Mouse (Mus musculus) lung, adult 18-20 months (tissue): Measurements from ENCODE around the gene Cldn5.
A peak's percentile ranks its signal among the peaks of the same experiment; 100 is the strongest.

Source experiments
- DNase-seq, 2 experiments: peaks; one replicate each; pipeline ENCODE4 v3.0.0; 2022; ENCODE audit warnings: mixed read lengths in 2 of 2

The Cldn5 gene

DNA sequence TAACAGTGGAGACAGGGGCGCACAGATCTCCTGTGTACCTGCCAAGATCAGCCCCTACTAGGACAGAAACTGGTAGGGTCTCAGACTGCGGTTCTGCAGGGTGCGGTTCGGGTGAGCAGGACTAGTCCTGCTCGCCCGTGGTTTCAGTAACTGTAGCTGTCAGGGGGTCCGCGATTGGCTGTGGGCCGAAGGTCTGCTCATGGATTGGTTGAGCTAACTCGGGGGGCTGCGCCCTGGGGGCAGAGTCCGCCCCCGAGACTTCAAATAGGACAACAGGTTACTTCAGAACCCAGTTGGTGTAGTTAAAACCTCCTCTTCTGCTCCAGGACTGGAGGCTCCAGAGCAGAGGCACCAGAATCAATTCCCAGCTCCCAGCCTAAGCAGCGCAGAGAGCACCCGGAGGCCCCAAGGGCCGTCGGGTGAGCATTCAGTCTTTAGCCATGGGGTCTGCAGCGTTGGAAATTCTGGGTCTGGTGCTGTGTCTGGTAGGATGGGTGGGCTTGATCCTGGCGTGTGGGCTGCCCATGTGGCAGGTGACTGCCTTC lies at the start of gene Cldn5:
Gene Cldn5, plus strand, starts transcription at position 292 of the 545 bp plus-strand sequence.
- peak; percentile 87 to 91 for DNase-seq

DNA sequence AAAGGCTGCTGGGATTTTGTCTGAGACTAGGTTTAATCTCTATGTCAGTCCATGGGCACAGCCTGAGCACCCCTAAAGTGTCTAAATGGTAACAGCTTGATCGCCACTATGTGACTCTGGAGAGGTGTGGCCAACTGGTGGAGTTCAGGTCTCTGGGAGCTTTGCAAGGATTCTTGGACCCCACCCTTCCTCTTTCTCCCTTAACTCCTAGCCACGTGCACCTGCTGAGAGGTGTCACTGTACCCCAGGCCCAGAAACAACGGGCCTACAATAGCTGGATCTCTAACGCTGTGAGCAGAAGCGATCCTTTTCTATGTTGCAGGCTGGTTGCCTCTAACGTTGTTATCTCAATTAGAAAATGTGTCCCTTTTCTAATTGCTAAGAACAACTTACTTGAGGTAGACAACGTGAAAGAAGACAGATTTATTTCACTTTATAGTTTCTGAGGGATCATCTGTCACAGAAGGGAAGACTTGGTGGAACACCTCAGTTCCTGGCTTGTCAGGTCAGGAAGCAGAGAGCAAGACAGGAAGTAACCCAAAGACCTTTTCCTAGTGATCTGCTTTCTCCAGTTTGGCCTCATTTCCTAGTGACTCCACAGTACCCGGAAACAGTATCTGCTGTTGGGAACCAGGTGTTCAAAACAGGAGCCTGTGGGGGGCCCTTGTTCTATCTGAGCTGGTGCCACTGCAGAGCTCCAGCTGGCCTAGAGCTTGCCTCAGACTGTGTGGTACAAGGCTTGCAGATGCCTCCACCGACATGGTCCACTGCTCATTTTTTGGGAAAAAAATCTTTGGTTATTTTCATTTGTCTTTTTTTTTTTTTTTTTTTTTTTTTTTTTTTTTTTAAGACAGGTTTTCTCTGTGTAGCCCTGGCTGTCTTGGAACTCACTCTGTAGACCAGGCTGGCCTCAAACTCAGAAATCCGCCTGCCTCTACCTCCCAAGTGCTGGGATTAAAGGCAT lies 48.8 kb upstream of the Cldn5 start:
- DNase-seq = no peak

DNA sequence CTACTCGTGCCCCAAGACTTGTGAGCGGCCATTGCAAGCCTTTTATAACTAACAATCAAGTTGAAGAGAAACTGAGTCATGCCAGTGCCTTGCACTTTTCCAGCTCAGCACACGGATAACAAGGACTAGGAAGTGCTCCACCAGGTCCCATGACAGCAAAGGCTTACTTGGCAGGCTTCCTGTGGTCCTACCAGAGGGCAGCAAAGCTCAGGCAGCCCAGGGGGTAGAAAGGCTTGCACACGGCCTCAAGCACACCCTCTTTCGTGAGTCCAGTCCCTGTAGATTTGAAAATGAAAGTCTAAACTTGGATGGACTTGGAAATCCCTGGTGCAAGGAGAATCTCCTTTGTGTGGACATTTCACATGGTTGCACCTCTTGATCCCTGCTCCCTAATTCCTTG lies 47.5 kb upstream of the Cldn5 start:
- no peak for DNase-seq

DNA sequence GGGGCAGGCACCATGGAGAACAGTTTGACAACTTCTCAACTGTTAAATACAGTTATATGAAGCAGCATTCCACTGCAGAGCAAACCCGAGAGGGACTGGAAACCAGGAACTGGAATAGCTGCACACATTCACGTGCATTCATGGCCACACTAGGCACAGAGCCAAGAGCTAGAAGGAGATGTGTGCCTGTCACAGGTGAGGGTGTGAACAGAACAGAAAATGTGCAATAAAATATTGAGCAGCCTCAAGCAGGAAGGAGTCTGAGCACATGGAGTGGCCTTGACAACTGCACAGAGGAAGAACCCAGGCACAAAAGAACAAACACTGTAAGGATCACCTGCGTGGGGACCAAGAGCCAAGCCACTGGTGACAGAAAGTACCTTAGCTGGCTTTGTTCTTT lies 46.0 kb upstream of the Cldn5 start:
- no peak for DNase-seq

DNA sequence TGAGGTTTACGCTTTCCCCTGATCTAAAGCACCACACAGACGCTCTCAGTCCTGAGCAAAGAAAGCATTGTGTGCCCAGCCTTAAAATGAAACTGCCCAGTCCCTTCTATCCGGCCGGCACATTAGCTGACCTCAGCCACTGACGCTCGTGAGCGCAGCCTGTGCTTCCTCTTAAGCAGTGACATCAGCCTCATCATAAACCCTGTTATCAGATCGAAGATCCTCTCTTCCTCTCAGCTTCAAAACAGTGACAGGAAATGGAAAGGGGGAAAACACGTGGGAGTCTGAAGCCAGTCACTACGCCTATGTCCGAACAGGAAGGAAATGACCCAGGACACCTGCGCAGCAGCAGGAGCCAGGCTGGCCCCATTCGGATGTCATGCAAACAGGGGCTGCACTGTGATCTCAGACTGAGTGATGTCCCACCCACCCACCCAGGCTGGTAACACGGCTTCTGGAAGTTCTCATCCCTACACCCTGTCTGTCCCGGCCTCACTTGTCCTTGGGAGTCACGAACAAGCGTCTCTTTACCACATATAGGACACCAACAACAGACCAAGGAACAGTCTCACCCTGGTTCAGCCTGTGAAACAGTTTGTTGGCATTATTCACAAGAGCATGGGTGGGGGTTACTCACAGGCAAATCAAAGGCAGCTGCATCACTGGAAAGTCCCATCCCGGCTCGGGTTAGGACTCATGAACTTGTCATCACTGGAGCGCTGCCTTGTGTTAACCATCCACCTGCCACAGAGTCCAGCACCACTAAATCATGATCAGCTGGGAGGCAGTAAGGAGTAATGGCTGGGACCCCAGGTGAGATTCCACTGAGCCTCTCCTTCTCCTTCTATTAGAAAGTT lies 43.3 kb upstream of the Cldn5 start:
- peak; percentile 71 to 82 for DNase-seq

DNA sequence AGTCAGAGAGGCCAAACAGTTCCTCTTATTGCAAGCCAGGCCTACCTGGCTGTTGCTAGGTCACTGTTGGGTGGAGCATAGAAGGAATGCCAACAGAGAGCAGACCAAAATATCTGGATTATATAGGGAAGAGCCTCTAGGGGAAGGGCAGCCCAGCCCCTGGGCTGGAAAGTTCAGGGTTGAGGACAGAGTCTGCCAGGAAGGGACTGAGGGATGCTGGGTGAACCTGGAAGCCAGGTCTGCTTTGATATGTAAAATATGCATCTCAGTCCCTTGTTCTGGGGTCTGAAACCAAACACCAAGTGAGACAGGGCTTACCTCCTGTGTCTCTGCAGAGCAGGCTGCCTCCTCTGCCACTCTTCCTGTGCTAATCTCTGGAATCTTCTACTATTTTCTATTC lies 38.3 kb upstream of the Cldn5 start:
- DNase-seq = no peak

DNA sequence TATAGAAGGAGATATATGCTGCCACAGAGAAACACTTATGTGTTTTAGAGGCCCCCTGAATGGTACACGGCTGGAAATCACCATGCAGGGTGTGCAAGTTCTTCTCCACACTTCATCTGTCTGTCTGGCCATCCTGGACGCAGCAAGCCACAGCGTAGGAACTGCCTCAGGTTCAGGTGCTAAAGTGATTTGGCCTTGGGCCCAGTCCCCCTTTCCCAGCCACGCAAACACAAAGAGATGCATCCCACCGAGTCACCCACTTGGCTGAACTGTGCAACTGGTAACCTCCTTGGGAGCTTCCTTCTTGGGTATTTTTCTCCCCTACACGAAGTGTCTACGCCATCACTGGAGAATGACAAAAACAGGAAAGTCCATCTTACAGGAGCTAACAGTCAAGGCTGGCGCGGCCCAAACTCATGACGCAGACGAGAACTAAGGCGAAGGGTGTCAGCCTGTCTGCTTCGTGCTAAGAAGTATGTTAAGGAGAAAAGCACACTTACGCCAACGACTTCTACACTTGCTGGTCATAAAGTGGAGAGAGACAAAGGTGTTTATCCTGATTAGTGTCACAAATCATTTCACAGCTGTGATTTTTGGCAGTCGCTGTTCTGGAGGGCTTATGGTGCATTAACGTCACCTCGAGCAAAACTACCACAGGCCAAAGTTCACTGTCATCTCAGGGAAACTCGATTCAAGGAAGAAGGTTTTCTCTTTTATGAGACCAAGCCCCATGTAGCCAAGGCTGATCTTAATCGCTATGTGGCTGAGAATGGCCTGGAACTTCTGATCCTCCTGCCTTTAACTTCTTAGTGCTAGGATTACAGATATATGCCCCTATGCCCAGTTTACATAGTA lies 30.2 kb upstream of the Cldn5 start:
- no peak for DNase-seq

DNA sequence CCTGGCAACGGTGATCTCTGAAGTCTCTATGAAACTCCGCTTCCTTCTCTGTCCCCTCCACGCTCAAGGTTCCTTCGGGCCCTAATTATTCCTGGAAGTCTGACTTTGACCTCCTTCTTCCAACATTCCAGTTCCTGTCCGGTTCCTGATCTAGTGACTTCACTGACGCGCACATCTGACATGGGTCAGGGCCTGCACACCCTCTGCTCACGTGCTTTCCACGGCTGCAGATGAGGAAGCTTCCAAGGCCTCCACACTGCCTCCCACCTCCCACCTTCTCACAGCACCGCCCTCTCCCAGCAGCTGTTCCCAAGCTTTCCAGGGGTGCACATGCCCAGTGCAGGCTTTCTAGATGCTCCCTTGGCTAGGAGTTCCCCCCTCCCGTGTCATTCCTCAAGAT lies 25.5 kb upstream of the Cldn5 start:
- DNase-seq = no peak

DNA sequence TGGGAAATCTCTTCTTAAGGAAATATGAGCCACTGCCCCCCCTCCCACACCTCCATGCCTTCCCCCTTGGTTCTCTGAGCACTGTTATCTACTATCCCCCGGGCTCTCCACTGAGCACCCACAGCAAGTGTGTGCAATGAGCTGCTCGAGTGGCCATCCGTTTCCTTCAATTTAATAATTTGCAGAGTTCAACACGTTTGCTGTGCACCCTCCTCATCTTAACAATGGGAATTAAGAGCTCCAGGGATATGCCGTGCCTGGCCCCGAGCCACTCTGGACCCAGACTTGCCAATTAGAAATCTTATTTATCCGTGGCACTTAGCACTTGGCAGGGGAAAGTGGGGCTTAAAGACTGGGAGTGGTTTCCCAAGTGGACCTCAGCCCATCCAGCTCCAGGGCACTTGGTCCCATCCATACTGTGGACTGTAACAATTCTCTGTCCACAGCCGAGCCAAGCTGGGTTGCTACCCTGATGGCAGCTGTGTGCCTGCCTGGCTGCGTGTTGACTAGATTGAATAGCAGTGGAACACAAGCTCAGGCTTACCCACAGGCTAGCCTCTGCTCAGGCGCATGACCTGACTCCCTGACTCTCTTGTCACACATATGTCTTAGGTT lies 24.7 kb upstream of the Cldn5 start:
- peak; percentile 34 to 40 for DNase-seq

DNA sequence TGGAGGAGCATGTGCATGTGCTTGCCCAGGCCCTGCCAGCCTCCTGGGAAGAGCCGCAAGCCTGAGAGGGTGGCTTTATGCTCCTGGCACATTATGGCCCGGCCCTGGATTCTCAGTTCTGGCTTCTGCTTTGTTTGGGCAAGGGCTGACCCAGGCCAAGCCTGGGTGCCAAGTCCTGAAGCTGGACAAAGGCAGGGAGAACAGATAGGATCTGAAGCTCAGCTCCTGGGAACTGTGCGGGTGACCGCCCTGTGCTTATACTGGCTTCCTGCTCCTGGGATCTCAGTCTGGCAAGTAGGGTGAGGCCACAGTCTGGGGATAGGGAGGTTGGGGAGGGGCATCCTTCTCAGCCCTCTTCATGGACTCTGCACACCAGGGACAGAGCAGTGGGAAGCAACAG lies 14.9 kb upstream of the Cldn5 start:
- DNase-seq = peak; percentile 77 to 84

DNA sequence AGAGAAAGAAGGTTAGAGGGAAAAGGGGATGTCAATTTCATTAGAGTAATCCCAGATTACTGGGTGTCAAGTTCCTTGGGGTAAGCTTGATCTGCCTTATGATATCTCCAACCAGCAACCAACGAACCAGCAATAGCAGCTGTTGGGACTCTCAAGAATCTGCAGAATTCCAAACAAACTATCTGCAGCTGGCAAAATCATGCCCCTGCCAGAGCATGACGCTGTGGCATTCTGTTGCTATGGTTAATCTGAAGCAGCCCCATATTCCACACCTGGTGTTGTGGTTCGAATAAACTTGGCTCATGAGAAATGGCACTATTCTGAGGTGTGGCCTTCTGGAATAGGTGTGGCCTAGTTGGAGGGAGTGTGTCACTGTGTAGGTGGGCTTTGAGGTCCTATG lies 13.7 kb upstream of the Cldn5 start:
- DNase-seq = no peak

DNA sequence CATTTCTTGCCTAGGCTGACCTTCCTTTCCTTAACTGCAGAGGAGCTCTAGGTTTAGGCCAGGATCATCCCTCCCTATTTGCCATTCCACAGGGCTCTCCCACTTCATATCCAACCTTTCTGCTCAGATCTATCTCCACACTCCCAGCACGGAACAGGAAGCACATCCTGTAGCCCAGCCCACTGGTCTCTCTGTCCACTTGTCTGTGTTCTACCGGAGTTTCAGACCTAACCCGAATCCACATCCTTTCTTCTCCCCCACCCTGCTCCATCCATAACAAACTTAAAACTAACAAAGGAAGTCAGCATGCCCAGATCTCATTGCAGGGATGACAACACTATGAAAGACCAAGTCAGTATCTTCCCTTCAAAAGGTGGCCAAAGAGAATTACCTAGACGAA lies 10.3 kb upstream of the Cldn5 start:
- peak in 1 of 2 experiments; percentile 60 for DNase-seq

DNA sequence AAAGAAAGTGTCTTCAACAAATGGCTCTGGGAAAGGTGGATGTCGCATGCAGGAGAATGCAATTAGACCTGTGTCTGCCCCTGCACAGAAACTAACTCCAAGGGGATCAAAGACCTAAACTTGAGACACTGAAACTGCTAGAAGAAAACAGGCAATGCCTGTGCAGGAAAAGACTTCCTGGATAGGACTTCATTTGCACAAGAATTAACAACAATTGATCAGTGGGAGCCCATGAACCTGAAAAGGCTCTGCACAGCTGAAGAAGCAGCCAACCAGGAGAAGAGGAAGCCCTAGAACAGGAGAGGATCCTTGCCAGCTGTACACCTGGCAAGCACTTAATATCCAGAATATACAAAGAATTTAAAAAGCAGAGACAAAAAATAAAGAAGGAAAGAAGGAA lies 7.1 kb upstream of the Cldn5 start:
- DNase-seq = no peak

DNA sequence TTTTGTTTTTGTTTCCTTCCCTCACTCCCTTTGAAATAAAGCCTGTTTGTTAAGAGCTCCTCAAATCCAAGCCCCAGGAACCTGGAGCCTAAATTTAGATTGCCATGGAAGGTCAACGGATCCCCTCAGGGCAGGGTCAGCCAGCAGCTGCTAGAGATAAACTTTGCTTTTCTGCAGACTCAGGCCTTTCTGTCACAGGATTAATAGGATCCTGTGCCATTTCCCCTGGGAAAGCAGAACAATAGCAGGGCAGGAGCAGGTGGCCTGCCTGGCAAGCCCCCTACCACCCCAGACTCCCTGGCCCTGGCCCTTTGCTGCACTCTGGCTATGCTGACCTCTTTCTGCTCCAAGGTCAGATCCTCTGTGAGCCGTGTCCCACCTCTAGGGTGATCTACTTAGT lies 2.7 kb upstream of the Cldn5 start:
- no peak for DNase-seq

DNA sequence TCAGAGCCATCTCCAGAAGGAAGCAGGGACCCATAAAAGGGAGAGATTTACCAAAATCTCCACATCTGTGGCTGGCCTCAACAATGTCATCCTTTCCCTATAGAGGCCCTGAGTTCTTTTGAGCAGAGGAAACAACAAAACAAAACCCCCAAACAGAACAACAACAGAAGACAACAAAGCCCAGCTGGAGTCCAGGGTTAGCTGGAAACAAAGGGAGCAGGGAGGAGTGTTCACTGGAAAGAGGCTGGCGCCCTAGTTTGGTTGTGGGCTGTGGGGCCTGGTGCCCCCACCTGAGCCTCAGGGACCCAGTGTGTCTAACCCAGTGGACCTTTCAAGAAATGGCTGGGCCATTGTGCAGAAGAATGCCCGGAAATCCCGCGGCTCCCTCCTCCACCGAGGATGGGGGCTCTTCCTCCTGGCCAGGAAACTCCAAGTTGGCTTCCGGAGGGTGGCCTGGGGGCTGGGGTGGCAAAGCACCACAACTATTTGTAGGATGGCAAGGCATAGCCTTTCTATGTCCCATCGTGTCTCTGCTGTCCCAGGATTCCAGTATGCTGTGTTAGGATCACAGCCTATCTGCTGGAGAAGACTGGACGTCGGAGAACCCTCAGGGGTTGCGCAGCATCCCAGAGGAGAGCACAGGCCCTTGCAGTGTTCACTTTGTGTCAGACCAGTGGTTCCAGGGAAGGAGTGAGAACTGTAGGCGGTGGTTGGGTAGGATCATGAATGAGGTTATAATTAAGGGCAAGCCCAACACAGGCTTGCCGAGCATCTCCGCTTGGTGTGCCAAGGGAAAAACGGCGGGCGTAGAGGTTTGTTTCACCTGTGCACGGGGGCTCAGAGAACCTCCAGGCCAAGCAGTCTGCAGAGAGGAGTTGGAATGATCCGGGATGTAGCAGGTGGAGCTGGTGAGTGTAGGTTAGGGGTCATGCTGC lies 759 bp upstream of the Cldn5 start:
- peak; percentile 72 to 81 for DNase-seq

DNA sequence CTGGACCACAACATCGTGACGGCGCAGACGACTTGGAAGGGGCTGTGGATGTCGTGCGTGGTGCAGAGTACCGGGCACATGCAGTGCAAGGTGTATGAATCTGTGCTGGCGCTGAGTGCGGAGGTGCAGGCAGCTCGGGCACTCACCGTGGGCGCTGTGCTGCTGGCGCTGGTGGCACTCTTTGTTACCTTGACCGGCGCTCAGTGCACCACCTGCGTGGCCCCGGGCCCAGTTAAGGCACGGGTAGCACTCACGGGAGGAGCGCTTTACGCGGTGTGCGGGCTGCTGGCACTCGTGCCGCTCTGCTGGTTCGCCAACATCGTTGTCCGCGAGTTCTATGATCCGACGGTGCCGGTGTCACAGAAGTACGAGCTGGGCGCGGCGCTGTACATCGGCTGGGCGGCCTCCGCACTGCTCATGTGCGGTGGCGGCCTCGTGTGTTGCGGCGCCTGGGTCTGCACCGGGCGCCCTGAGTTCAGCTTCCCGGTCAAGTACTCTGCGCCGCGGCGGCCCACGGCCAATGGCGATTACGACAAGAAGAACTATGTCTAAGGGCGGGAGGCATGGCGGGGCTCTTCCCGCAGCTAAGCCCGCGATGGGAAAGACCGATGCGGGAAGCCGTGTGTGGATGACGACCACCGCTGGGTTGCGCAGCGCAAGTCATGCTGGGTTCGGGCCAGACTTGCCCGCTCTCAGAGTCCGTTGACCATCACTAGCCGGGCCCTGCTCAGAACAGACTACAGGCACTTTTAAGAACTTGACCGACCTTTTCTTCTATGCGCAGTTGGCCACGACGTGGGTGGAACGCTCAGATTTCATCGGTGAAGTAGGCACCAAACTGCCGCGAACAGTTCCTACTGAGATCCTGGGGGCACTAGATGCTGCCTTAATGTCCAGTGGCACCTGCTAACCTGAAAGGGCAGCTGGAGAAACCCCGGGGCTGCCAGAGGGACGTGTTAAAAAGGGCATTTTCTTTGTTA lies 744 bp downstream of the Cldn5 start:
- no peak for DNase-seq

DNA sequence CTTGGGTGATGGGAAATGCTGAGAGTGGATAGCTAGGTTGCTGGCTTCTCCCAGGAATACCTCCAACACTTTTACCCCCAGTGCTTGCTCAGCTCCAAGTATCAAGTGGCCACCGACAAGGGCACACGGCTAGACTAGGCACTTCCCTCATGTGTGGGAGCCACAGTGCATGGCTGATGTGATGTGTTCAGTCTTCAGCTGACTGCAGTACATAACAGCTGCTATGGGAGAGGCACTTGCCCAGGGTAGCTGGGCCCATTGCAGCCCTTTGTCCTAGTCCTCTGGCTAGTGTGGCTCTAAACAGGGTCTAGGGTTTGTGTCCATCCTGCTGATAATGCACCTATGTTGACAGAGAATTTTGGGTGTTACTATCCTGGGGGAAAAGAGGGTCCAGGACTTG lies 1.8 kb downstream of the Cldn5 start:
- DNase-seq = no peak

DNA sequence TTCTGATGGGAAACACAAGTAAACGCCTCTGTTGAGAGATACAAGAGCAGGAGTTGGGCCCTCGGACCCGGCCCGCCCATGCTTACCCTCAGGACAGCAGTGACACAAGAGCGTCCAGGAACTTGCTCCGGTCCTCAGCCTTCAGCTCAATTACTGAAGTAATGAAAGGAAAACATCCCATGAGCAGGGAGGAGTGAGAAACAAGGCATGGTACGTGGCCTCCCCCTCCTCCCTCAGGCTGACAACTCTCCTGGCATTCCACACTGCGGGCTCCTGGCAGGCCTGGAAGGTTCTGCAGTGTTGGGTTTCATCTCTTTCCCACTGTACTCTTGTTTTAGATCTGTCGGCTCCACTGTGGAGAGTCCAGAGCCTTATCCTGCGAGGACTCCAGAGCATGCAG lies 5.2 kb downstream of the Cldn5 start:
- DNase-seq = no peak

DNA sequence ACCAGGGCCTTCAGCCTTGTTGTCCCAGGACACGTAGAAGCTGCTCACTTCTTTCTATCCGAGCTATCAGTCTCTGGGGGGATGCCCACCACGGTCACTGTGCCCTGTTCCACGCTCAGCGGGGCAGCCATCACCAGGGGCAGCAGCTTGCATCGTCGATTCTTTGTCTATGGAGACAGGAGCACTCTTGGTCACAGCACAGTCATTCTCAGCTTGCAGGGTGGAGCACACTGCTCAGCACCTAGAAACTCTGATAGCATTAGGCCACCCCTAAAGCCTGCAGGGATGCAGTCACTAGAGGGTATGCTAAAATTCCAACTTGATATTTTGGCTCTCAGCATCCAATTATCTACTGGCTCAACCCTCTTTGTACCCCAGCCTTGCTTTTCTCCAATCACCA lies 8.4 kb downstream of the Cldn5 start:
- no peak for DNase-seq

DNA sequence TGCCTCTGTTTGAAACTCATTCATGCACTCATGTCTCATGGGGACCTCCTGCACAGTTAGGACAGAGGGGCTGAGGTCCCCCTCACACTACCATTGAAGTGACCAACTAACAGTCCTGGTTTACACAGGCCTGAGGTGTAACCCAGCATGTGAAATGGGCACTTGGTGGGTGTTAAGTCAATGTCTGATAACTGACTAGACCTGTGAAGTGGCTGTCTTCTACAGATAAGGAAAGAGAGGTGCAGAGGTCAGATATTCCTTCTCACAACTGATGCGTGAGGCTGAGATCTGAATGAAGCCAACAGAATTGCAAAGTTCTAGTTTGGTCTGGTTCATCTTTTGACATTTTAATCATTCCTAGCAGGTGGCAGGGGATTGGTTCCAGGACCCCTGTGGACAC lies 8.8 kb downstream of the Cldn5 start:
- no peak for DNase-seq
